Mouse (Mus musculus): ENCODE measurements around the gene Serpina1c. TPM values are rescaled to one million over a fixed set of nuclear protein-coding genes. Genes with fewer than 3 reads are reported as not detected.

Gene Serpina1c
- polyA plus RNA-seq, 1 experiment from 2014 or later = not detected

Other genes with a start within 250 kb of the Serpina1c start
- 0.35 and 0.36 TPM in 2 replicates for gene Serpina6, start 247.7 kb downstream of the Serpina1c start, polyA plus RNA-seq (2015; fragmentation: Nextera tagmentation; extraction: Ambion mirVana)
- not detected in 2 replicates for gene Serpina16, start 228.7 kb downstream of the Serpina1c start, polyA plus RNA-seq (2015; fragmentation: Nextera tagmentation; extraction: Ambion mirVana)
- gene Serpina1f, start 209.4 kb downstream of the Serpina1c start, polyA plus RNA-seq (2015; fragmentation: Nextera tagmentation; extraction: Ambion mirVana) = not detected in 2 replicates
- gene Serpina1d, start 131.3 kb downstream of the Serpina1c start, polyA plus RNA-seq (2015; fragmentation: Nextera tagmentation; extraction: Ambion mirVana) = not detected in 2 replicates
- 0.27 TPM in 1 of 2 replicates, not detected in the other for gene Serpina1b, start 74.5 kb downstream of the Serpina1c start, polyA plus RNA-seq (2015; fragmentation: Nextera tagmentation; extraction: Ambion mirVana)
- gene Serpina1a, start 41.3 kb downstream of the Serpina1c start, polyA plus RNA-seq (2015; fragmentation: Nextera tagmentation; extraction: Ambion mirVana) = 0.68 TPM in 1 of 2 replicates, not detected in the other
- gene Serpina1e, start 54.1 kb upstream of the Serpina1c start, polyA plus RNA-seq (2015; fragmentation: Nextera tagmentation; extraction: Ambion mirVana) = not detected in 2 replicates
- gene Serpina11, start 85.1 kb upstream of the Serpina1c start, polyA plus RNA-seq (2015; fragmentation: Nextera tagmentation; extraction: Ambion mirVana) = not detected in 2 replicates
- not detected in 2 replicates for gene Serpina9, start 108.9 kb upstream of the Serpina1c start, polyA plus RNA-seq (2015; fragmentation: Nextera tagmentation; extraction: Ambion mirVana)
- 0.08 TPM in 1 of 2 replicates, not detected in the other for gene Serpina12, start 139.6 kb upstream of the Serpina1c start, polyA plus RNA-seq (2015; fragmentation: Nextera tagmentation; extraction: Ambion mirVana)
- not detected in 2 replicates for gene Serpina5, start 196.2 kb upstream of the Serpina1c start, polyA plus RNA-seq (2015; fragmentation: Nextera tagmentation; extraction: Ambion mirVana)
- gene Serpina3a, start 207.8 kb upstream of the Serpina1c start, polyA plus RNA-seq (2015; fragmentation: Nextera tagmentation; extraction: Ambion mirVana) = not detected in 2 replicates
- not detected in 2 replicates for gene Serpina3b, start 223.1 kb upstream of the Serpina1c start, polyA plus RNA-seq (2015; fragmentation: Nextera tagmentation; extraction: Ambion mirVana)
- gene Serpina3c, start 249.0 kb upstream of the Serpina1c start, polyA plus RNA-seq (2015; fragmentation: Nextera tagmentation; extraction: Ambion mirVana) = not detected in 2 replicates